Mouse (Mus musculus) small intestine, adult 2 months (tissue): ENCODE data around the gene Itih1.

Experiments used
- CTCF ChIP-seq: fragments of 200-500 bp; IDR thresholded peaks from 2 replicates; pipeline ENCODE4 v1.5.1; 2012; ENCODE audit warnings: low read depth, mild to moderate bottlenecking, control low read depth, inconsistent platforms, low read length, moderate library complexity, mixed read lengths; ENCODE audit not compliant: insufficient replicate concordance, insufficient read length; ENCODE audit errors: extremely low read depth
- POLR2A ChIP-seq: fragments of 200-500 bp; IDR thresholded peaks from 2 replicates; pipeline ENCODE4 v1.6.1; 2012; ENCODE audit warnings: low read depth, mild to moderate bottlenecking, control low read depth, inconsistent platforms, low read length, moderate library complexity

- TF ChIP-seq CTCF (no peak), POLR2A (no peak)
Measured at GRCm38 (mm10) chr14:30942254-30942653, 835 bp downstream of the Itih1 start.
